Mouse (Mus musculus): ENCODE results near the gene A530032D15Rik.
"Not testable (repeated sequence)": the region's sequence is repeated elsewhere in the genome, so short reads cannot be mapped to it uniquely, and the experiment has no call there.

Gene A530032D15Rik

DNA sequence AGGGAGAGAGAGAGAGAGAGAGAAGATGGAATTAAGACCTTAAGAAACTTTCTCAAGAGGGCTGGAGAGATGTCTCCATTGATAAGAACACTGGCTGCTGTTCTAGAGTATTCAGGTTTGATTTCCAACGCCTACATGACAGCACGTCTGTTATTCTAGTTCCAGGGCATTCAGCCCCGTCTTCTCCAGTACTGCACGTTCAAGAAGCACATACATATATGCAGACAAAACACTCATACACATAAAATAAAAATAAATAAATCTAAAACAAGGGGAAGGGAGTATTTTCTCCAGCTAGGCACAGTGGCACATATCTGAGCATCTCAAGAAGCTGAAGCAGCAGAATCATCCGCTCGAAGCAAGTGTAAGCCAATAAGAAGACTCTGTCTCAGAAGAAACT, 73.9 kb downstream of the A530032D15Rik start:
- not testable (repeated sequence) for DNase-seq (ENCODE audit: low read depth, low spot score)

GRCm38 (mm10) chr1:85034394-85034793, 75.3 kb downstream of the A530032D15Rik start:
- DNase-seq (ENCODE audit: low read depth, low spot score): not testable (repeated sequence)

DNA sequence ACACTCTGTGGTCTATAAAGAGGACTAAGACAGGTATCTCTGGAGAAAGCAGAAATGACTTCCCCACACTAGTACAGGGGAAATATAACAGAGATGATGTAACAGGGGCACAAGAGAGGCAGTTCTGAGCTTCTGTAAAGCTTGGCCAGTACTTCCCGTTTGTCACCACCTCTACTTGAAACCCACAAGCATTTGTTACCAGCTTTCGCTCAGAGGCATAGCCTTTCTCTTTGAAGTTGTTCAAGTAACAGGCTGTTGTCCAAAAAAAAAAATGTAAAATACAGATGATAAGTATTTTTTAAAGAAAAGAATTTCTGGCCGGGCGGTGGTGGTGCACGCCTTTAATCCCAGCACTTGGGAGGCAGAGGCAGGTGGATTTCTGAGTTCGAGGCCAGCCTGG, 76.0 kb downstream of the A530032D15Rik start:
- not testable (repeated sequence) for DNase-seq (ENCODE audit: low read depth, low spot score)
